Mouse (Mus musculus) CH12.LX (cell line): ENCODE results near the gene Usp5.

Experiments used
- CTCF ChIP-seq, 2 experiments: IDR thresholded peaks in 1 of 2; conservative IDR thresholded peaks in 1 of 2; 2 replicates each; pipeline ENCODE4 v1.5.1; 2011 to 2012; ENCODE audit warnings: low read depth in 2 of 2, low read length in 2 of 2, improper control_type of control experiment in 1 of 2, inconsistent platforms in 1 of 2, mild to moderate bottlenecking in 1 of 2, moderate library complexity in 1 of 2
- EP300 ChIP-seq: IDR thresholded peaks from 2 replicates; pipeline ENCODE4 v1.6.1; 2011; ENCODE audit warnings: low read length, improper control_type of control experiment
- JUN ChIP-seq: IDR thresholded peaks from 2 replicates; pipeline ENCODE4 v1.6.1; 2011; ENCODE audit warnings: low read depth, mild to moderate bottlenecking, low read length, improper control_type of control experiment, moderate library complexity; ENCODE audit not compliant: insufficient read depth
- MAX ChIP-seq: IDR thresholded peaks from 2 replicates; pipeline ENCODE4 v1.6.1; 2011; ENCODE audit warnings: low read length, improper control_type of control experiment
- POLR2A ChIP-seq: IDR thresholded peaks from 2 replicates; pipeline ENCODE4 v1.6.1; 2011; ENCODE audit warnings: low read depth, mild to moderate bottlenecking, improper control_type of control experiment, low read length
- RCOR1 ChIP-seq: conservative IDR thresholded peaks from 2 replicates; pipeline ENCODE4 v1.6.1; 2012; ENCODE audit warnings: low read depth, mild to moderate bottlenecking, inconsistent platforms, low read length, improper control_type of control experiment
- SIN3A ChIP-seq: IDR thresholded peaks from 2 replicates; pipeline ENCODE4 v1.6.1; 2012; ENCODE audit warnings: low read length, improper control_type of control experiment, inconsistent platforms
- ZNF384 ChIP-seq: IDR thresholded peaks from 2 replicates; pipeline ENCODE4 v1.6.1; 2012; ENCODE audit warnings: low read depth, low read length, improper control_type of control experiment, inconsistent platforms

GRCm38 (mm10) chr6:124804341-124804740, 24.9 kb downstream of the Usp5 start:
- TF ChIP-seq EP300 (no peak), RCOR1 (no peak), CTCF (conservative IDR thresholded peaks at IDR 0.05 in 1 of 2, IDR thresholded peaks at IDR 0.05 in 1 of 2; ENCODE audit: low read depth in 2 of 2, low read length in 2 of 2) (no peak), MAX (no peak), JUN (no peak), SIN3A (no peak), POLR2A (no peak), ZNF384 (no peak)
